Comparison of ENCODE assay signal across 8 mouse cellular contexts in the genomic region with DNA sequence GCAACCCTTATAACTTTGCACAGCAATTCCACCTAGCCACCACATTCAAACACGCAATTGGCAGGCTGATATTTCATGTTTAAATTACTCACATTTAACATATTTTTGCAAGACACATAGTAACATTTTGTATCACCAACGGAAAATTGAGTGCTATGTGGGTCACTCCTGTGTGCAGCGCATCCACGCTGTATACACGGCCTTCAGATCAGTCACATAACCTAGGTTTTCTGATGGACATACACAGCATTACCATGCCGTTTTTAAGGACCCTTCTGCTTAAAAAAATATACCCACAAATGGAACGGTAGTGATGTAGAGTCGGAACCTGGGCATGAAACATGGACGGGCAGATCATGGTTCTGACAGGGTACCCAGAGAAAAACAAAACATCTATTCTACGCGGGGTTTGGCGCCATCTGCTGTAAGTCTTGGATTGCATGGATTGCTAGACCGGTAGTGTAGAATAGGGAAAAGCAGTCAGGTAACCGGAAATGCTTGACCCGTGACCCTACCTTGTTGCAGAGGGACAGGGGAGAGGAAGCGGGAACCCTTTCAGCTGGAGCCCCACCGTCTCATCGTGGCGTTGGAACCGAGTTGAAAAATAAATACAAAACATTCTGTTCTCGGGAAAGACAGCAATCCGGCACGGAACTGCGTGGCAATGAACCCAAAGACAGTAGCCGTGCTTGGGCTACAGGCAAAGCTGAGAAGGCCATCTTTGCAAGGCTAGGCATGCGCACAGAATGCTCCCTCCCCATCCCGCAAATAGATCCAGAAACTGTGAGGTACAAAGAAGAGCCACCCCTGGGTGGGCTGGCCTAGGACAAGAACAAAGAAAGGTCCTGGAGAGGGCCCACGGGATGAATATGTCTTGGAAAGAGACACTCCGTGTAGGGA. TPM values are rescaled to one million over a fixed set of nuclear protein-coding genes. Genes with fewer than 3 reads are reported as not detected.
A peak's percentile ranks its signal among the peaks of the same experiment; 100 is the strongest.
DNase-seq lines count a peak whose midpoint lies in the region; ATAC-seq and TF ChIP-seq lines count a peak whose summit lies in the region.

No protein-coding gene starts in this region.

- no peak overlapping the region for H3K27ac ChIP-seq in forebrain, embryonic 16.5 days (ENCODE audit: low read length)
- H3K27ac ChIP-seq in hindbrain, embryonic 11.5 days (ENCODE audit: low read depth, low read length), result no peak overlapping the region
- H3K27ac ChIP-seq in lung, embryonic 14.5 days (ENCODE audit: low read depth), result no peak overlapping the region

- DNase-seq in MN1 (ENCODE audit: low spot score), result peak; percentile 46
- DNase-seq in cerebellum, adult 11-12 months, result peak; percentile 50
- DNase-seq in hindbrain, embryonic 11.5 days (ENCODE audit: low spot score), result peak; percentile 78
- DNase-seq in layer of hippocampus, adult 8-10 months (ENCODE audit: low spot score in 2 of 2), result peak; percentile 58 to 83
- DNase-seq in lung, embryonic 14.5 days, result peak; percentile 85
- peak; percentile 80 for DNase-seq in retina, embryonic 14.5 days (ENCODE audit: low spot score)
- no peak for DNase-seq in natural killer cell, adult 2 months (ENCODE audit: low spot score in 2 of 2)

- peak overlapping the region; percentile 20 for H3K4me2 ChIP-seq in forebrain, embryonic 16.5 days (ENCODE audit: low read length)
- H3K4me2 ChIP-seq in hindbrain, embryonic 11.5 days (replicated peaks; ENCODE audit: low read depth, low read length), result peak overlapping the region; percentile 25; the same call in 1 of the 2 replicates
- H3K4me2 ChIP-seq in lung, embryonic 14.5 days, result peak overlapping the region; percentile 43

- peak; percentile 69 for TF ChIP-seq CTCF in lung, embryonic 14.5 days (IDR thresholded peaks at IDR 0.05; ENCODE audit: low read depth)

- H3K36me3 ChIP-seq in forebrain, embryonic 16.5 days (ENCODE audit: control insufficient read depth, insufficient read depth), result no peaks in the 10 kb centered on the region
- H3K36me3 ChIP-seq in hindbrain, embryonic 11.5 days (ENCODE audit: control insufficient read depth, insufficient read depth, low read length), result no peaks in the 10 kb centered on the region
- no peaks in the 10 kb centered on the region for H3K36me3 ChIP-seq in lung, embryonic 14.5 days (ENCODE audit: insufficient read depth)

- 41% methylated on average over 29 of the region's 29 CpGs for WGBS in forebrain, embryonic 16.5 days
- 45% methylated on average over 29 of the region's 29 CpGs for WGBS in hindbrain, embryonic 11.5 days
- 36% methylated on average over 29 of the region's 29 CpGs for WGBS in lung, embryonic 14.5 days

- H3K9ac ChIP-seq in forebrain, embryonic 16.5 days (replicated peaks; ENCODE audit: low read depth, low read length), result no peak overlapping the region
- H3K9ac ChIP-seq in hindbrain, embryonic 11.5 days (ENCODE audit: low read depth, low read length), result no peak overlapping the region
- H3K9ac ChIP-seq in lung, embryonic 14.5 days, result no peak overlapping the region; the same call in 1 of the 2 replicates

- H3K27me3 ChIP-seq in forebrain, embryonic 16.5 days (replicated peaks; ENCODE audit: control insufficient read depth, insufficient read depth, low read length), result no peaks in the 10 kb centered on the region
- H3K27me3 ChIP-seq in hindbrain, embryonic 11.5 days (ENCODE audit: control insufficient read depth, insufficient read depth, low read length), result no peaks in the 10 kb centered on the region
- no peaks in the 10 kb centered on the region for H3K27me3 ChIP-seq in lung, embryonic 14.5 days (ENCODE audit: insufficient read depth, low read length)

- no peaks in the 10 kb centered on the region for H3K4me1 ChIP-seq in forebrain, embryonic 16.5 days (replicated peaks; ENCODE audit: control insufficient read depth, insufficient read depth, low read length)
- H3K4me1 ChIP-seq in hindbrain, embryonic 11.5 days (replicated peaks; ENCODE audit: control insufficient read depth, insufficient read depth, low read length), result no peaks in the 10 kb centered on the region
- H3K4me1 ChIP-seq in lung, embryonic 14.5 days (ENCODE audit: insufficient read depth), result no peaks in the 10 kb centered on the region

- peak; percentile 65 for ATAC-seq in forebrain, embryonic 16.5 days
- peak; percentile 65; the same call in 1 of the 2 replicates for ATAC-seq in hindbrain, embryonic 11.5 days (ENCODE audit: low FRiP score)
- ATAC-seq in lung, embryonic 14.5 days (ENCODE audit: insufficient read depth), result peak; percentile 25; the same call in 1 of the 2 replicates

- no peaks in the 10 kb centered on the region for H3K9me3 ChIP-seq in forebrain, embryonic 16.5 days (ENCODE audit: control insufficient read depth, low read length)
- H3K9me3 ChIP-seq in hindbrain, embryonic 11.5 days (ENCODE audit: control insufficient read depth, low read length), result no peaks in the 10 kb centered on the region
- no peaks in the 10 kb centered on the region for H3K9me3 ChIP-seq in lung, embryonic 14.5 days (ENCODE audit: low read depth, low read length)

- H3K4me3 ChIP-seq in forebrain, embryonic 16.5 days (replicated peaks; ENCODE audit: low read length), result no peak overlapping the region
- no peak overlapping the region for H3K4me3 ChIP-seq in hindbrain, embryonic 11.5 days (ENCODE audit: low read depth, low read length)
- no peak overlapping the region for H3K4me3 ChIP-seq in lung, embryonic 14.5 days (ENCODE audit: low read depth, low read length)

RNA-seq across cellular contexts. Expression of a gene that starts 16.5 kb away (rescaled TPM):
- polyA plus RNA-seq in forebrain, embryonic 16.5 days (2015; fragmentation: Nextera tagmentation; extraction: Ambion mirVana), result 0.11 and 0.35 TPM in 2 replicates
- polyA plus RNA-seq in hindbrain, embryonic 11.5 days (2014; fragmentation: Nextera tagmentation; extraction: Ambion mirVana), result 0.53 TPM in 1 of 2 replicates, not detected in the other
- 1 to 10 TPM in 1 of 4 experiments, under 1 TPM in 3; 0.34 to 1.2 (median 0.71) TPM for total RNA-seq in layer of hippocampus, adult 8-10 months (2022)
- polyA plus RNA-seq in lung, embryonic 14.5 days (2014; fragmentation: Nextera tagmentation; extraction: Ambion mirVana), result 0.14 TPM in 1 of 2 replicates, not detected in the other

RNA-seq across cellular contexts. Expression of a gene that starts 24.4 kb away (rescaled TPM):
- polyA plus RNA-seq in forebrain, embryonic 16.5 days (2015; fragmentation: Nextera tagmentation; extraction: Ambion mirVana), result not detected in 2 replicates
- not detected in 2 replicates for polyA plus RNA-seq in hindbrain, embryonic 11.5 days (2014; fragmentation: Nextera tagmentation; extraction: Ambion mirVana)
- total RNA-seq in layer of hippocampus, adult 8-10 months (2022), result not detected
- polyA plus RNA-seq in lung, embryonic 14.5 days (2014; fragmentation: Nextera tagmentation; extraction: Ambion mirVana), result not detected in 2 replicates

RNA-seq across cellular contexts. Expression of a gene that starts 38.4 kb away (rescaled TPM):
- 8.7 and 10.8 TPM in 2 replicates for polyA plus RNA-seq in forebrain, embryonic 16.5 days (2015; fragmentation: Nextera tagmentation; extraction: Ambion mirVana)
- 4.7 and 5.5 TPM in 2 replicates for polyA plus RNA-seq in hindbrain, embryonic 11.5 days (2014; fragmentation: Nextera tagmentation; extraction: Ambion mirVana)
- total RNA-seq in layer of hippocampus, adult 8-10 months (2022), result 10 to 100 TPM; 46.9 to 57.1 (median 50.3) TPM
- 7.3 and 8.3 TPM in 2 replicates for polyA plus RNA-seq in lung, embryonic 14.5 days (2014; fragmentation: Nextera tagmentation; extraction: Ambion mirVana)

Comparison
In these comparisons a context has a peak if more than half of its experiments do, and no peak if none do; other contexts are left out.
1. DNase-seq: peak in MN1 (single experiment), cerebellum, adult 11-12 months (single experiment), hindbrain, embryonic 11.5 days (single experiment), layer of hippocampus, adult 8-10 months (2 of 2), lung, embryonic 14.5 days (single experiment) and retina, embryonic 14.5 days (single experiment); none in natural killer cell, adult 2 months (0 of 2).
2. Peak in every context shown above with its lines, with median percentiles within 50 percentile points of each other: ATAC-seq and H3K4me2 ChIP-seq.